Comparison of ENCODE assay signal across 28 mouse cellular contexts in the genomic region with DNA sequence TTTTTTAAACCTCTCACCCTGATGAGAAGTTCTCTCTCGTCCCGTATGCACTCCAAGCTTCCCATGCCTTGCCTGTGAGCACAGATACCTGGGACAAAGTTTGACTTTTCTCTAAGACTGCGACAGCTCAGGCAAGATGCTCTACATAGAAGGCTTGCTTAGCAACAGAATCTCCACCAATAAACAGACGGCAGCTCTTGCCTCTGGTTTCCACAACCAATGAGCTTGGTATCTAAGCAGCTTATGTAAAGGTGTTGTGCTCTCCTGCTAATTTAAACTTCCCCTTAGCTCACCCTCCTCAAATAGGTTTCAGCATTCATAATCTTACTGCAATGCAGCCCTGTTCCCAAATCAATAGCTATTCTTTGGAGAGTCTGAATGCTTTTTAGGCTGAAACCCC. TPM values are rescaled to one million over a fixed set of nuclear protein-coding genes. Genes with fewer than 3 reads are reported as not detected.
A peak's percentile ranks its signal among the peaks of the same experiment; 100 is the strongest.
DNase-seq lines count a peak whose midpoint lies in the region; TF ChIP-seq lines count a peak whose summit lies in the region.
"Had no signal": no experiment of that assay in that cellular context is flagged by ENCODE, and none has a peak within 500 bp of the region (broad histone marks: within the 10 kb centered on the region; RNA-seq: fewer than 3 reads in every experiment).

No protein-coding gene starts in this region.

- no peak overlapping the region for H3K4me3 ChIP-seq in cortical plate, adult 2 months (ENCODE audit: insufficient read depth, low read length)
- H3K4me3 ChIP-seq: hindbrain, embryonic 15.5 days; liver, embryonic 13.5 days had no signal

- H3K4me1 ChIP-seq in cortical plate, adult 2 months (ENCODE audit: control insufficient read depth, insufficient read depth, low read length), result peaks cover 14% of the 10 kb centered on the region
- H3K4me1 ChIP-seq: liver, embryonic 13.5 days had no signal

- peak overlapping the region; percentile 96 for H3K27ac ChIP-seq in cortical plate, adult 2 months (ENCODE audit: insufficient read depth, low read length)
- H3K27ac ChIP-seq: hindbrain, embryonic 15.5 days; liver, embryonic 13.5 days had no signal

- 0 out of 2 replicates have a peak, but pooled peaks have one; percentile 4 for TF ChIP-seq POLR2A in cortical plate, adult 2 months (IDR thresholded peaks at IDR 0.05; ENCODE audit: extremely low read depth, insufficient read depth, low read length)

- intact Hi-C loops in left cerebral cortex, postnatal 4 days (cut with DNase I), result no loop called here

- DNase-seq in left cerebral cortex, adult 11 months (ENCODE audit: low spot score), result peak; percentile 43
- DNase-seq in left cerebral cortex, postnatal 4 days, result no peak
- peak; percentile 30 to 61 for DNase-seq in frontal cortex, postnatal 10 days (ENCODE audit: low spot score in 2 of 2)
- peak; percentile 54 for DNase-seq in right cerebral cortex, postnatal 25 days
- DNase-seq in yolk sac, embryonic 10.5 days (ENCODE audit: low spot score), result no peak
- DNase-seq in gastrocnemius, postnatal 10 days, result no peak
- DNase-seq: adrenal gland, adult 2 months; cerebellum, adult 18-20 months; cerebellum, postnatal 36 days; kidney, adult 9 months; kidney, postnatal 14 days; liver, embryonic 13.5 days; lung, adult 2 months; lung, postnatal 14 days; thymus, postnatal 25 days had no signal

- no peak for TF ChIP-seq CTCF in cortical plate, adult 2 months (IDR thresholded peaks at IDR 0.05; ENCODE audit: extremely low read depth, insufficient read depth, low read length)

RNA-seq across cellular contexts. Expression of gene Pla2g2d, which starts 26.1 kb away (rescaled TPM):
- total RNA-seq in left cerebral cortex, postnatal 4 days (2021), result not detected
- 0.19 and 0.28 TPM in 2 replicates for polyA plus RNA-seq in cortical plate, adult 2 months (2012; rRNA removed)
- total RNA-seq in gastrocnemius, postnatal 10 days (2021), result not detected
- total RNA-seq: granulocyte monocyte progenitor cell, adult 5-6 weeks; hematopoietic stem cell, adult 5-6 weeks; megakaryocyte progenitor cell, adult 5-6 weeks; MEL; monocyte, adult 5-6 weeks; neutrophil, adult 5-6 weeks had no signal
- polyA plus RNA-seq: C2C12; heart, embryonic 11.5 days; heart, postnatal 0 days; liver, embryonic 13.5 days had no signal

RNA-seq across cellular contexts. Expression of gene Pla2g2f, which starts 44.2 kb away (rescaled TPM):
- total RNA-seq in left cerebral cortex, postnatal 4 days (2021), result not detected
- polyA plus RNA-seq in cortical plate, adult 2 months (2012; rRNA removed), result 0.06 and 0.76 TPM in 2 replicates
- not detected for total RNA-seq in gastrocnemius, postnatal 10 days (2021)
- total RNA-seq: granulocyte monocyte progenitor cell, adult 5-6 weeks; hematopoietic stem cell, adult 5-6 weeks; left cerebral cortex, postnatal 10 days; megakaryocyte progenitor cell, adult 5-6 weeks; MEL; monocyte, adult 5-6 weeks; neutrophil, adult 5-6 weeks had no signal
- polyA plus RNA-seq: C2C12; forebrain, embryonic 14.5 days; heart, embryonic 11.5 days; heart, postnatal 0 days; liver, embryonic 13.5 days had no signal

Comparison
In these comparisons a context has a peak if more than half of its experiments do, and no peak if none do; other contexts are left out.
1. DNase-seq: peak in left cerebral cortex, adult 11 months (single experiment), frontal cortex, postnatal 10 days (2 of 2) and right cerebral cortex, postnatal 25 days (single experiment); none in left cerebral cortex, postnatal 4 days (single experiment), yolk sac, embryonic 10.5 days (single experiment) and gastrocnemius, postnatal 10 days (single experiment).